Mouse (Mus musculus) embryo, embryonic 10.5 days (tissue): Measurements from ENCODE around the gene Lamtor1.

Source experiments
- DNase-seq: peaks from one replicate; pipeline ENCODE4 v3.0.0-alpha.2; 2015; ENCODE audit warnings: low spot score

Lamtor1 gene

DNA sequence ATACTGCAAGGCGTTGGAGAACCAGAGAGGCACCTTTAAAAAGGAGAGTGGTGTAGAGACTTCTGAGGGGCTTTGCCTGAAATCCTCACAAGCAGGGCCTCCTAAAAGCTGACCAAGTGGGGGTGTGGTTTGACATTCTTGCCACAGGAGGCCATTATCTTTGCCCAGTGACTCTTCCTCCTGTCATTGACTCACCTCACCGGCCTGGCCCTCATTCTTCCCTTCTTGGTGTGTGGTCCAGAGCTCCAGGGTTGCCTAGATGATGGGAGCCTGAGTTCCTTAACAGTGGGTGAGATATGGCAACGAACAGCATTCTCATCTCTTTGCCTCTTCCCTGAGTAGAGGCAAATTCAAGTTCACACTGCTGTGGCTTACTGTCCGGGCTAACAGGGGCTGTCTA, 50.2 kb downstream of the Lamtor1 start:
- no peak for DNase-seq

DNA sequence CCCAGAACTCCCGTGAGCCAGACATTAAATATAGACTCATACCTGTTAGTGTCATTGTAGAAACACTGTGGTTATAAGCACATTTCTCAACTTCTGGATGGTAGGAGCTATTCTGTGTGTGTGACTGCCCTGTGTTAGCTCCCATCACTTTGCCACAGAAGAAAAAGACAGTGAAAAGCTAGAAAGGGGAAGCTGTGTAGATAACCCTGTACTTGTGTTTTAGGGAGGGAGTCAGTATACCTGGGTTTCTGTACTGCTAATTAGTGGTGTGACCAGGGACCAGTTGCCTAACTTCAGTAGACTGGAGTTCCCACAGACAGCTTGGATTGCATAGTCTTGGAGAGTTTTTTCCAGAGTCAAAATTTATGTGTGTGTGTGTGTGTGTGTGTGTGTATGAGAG, 50.8 kb downstream of the Lamtor1 start:
- no peak for DNase-seq

DNA sequence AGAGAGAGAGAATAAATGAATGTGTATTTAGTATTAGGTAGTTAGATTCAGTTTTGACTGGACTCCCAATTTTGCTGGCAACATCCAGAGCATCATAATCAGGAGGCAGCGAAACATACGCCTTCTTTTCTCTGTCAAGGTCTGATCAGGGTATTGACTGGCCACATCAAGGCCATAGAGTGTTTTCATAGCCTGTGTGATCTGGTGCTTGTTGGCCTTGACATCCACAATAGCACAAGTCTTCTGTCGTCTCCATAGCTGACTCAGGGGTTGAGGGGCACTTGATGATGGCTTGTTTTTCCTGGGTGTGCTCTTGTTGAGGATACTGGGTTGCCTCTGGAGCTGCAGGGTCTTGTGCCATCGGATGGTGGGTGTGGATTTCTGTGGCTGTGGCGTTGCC, 51.2 kb downstream of the Lamtor1 start:
- no peak for DNase-seq

DNA sequence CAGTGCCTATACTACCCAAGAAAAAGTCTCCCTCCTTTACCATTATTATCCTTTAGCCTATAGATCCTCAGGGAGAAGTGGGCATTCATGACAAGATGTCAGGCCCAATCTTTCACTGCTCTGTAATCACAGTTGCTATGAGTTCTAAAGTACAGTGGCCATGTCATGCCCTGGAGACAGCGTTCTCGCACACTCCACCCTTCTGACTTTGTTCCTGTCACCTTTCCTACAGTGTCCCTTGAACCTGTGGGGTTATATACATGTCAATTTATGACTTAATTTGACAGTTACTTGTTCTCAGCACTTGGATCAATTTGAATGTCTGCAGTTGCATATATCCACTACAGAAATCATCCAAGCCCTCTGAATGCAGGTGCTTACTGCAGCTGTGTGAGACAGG, 57.1 kb downstream of the Lamtor1 start:
- no peak for DNase-seq

DNA sequence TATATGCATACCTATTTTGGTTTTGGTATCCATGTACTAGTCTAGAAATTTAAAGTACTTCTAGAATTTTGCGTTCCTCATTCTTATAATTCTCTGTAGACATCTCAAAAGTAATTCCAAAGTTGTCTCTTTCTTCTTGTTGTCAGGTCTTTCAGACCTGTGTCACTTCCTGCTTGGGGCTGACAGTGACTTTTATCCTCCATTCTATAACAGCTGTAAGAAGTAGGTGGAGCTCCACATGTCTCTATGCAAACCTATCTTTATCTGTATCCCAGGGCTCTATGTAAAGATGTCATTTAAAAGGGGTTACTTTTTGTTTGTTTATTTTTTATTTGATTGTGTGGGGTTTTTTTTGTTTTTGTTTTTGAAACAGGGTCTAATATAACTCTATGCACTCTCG, 57.9 kb downstream of the Lamtor1 start:
- no peak for DNase-seq

DNA sequence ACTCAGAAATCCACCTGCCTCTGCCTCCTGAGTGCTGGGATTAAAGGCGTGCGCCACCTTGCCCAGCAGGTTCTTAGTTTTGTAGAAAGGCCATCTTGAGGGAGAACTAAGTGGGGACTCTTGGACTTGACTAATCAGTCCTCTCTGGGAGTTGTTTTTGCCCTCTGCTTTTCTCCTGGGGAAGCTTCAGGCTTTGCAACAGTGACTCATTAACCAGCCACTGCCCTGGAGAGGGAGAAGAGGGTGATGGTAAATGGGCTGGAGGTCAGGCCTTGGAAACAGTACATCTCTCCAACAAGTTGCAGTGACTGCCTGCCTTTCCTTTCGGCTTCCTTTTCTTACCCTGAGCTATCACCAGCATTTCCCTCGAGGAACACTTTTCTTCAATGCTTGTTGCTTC, 58.8 kb downstream of the Lamtor1 start:
- no peak for DNase-seq

DNA sequence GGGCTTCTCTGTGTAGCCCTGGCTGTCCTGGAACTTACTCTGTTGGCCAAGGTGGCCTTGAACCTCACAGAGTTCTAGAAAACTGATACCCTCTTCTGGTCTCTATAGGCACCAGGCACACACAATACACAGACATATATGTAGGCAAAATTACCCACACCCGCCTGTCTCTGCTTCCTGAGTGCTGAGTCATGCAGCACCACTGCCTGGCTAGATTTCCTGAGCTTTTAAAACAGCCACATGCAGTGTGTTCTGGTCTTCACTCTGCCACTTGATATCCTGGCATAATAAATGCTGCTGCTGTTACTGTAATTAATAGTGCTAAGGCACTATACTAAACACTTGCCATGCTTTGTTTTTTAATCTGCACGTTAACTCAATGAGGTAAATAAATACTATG, 59.9 kb downstream of the Lamtor1 start:
- no peak for DNase-seq

DNA sequence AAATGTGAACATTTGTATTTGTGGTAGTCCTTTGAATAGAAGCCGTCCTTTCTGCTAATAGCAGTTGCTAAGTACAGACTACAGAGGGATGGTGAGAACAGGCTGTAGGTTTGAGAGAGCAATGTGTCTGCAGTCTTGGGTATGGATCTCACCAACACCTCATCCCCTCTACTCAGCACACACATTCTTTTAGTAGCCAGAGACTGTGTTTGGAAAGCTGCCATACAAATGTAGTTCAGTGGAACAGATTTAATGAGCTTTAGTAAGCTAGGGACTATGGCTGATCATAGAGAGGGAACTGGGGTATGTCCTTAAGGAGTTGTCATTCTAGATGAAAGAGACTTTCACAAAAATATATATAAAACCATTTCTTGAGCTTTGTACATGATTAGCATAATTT, 61.6 kb downstream of the Lamtor1 start:
- DNase-seq: no peak

DNA sequence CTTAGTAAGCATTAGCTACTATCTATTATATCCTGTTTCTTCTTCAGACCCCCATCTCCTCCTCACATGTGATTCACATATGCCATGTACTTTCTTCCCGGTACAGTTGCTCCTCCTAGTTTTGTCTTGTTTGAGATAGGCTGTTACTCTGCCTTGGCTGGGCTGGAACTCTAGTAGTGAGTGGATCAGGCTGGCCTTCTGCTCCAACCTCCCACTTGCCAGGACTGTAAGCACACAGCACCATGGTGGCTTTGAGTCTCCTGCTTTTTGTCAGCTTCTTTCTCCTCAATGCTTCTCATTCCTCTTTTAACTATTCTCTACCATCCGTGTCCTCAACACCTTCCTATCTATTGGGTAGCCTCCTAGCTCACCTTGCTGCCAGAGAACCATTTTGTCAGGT, 63.0 kb downstream of the Lamtor1 start:
- DNase-seq: no peak

DNA sequence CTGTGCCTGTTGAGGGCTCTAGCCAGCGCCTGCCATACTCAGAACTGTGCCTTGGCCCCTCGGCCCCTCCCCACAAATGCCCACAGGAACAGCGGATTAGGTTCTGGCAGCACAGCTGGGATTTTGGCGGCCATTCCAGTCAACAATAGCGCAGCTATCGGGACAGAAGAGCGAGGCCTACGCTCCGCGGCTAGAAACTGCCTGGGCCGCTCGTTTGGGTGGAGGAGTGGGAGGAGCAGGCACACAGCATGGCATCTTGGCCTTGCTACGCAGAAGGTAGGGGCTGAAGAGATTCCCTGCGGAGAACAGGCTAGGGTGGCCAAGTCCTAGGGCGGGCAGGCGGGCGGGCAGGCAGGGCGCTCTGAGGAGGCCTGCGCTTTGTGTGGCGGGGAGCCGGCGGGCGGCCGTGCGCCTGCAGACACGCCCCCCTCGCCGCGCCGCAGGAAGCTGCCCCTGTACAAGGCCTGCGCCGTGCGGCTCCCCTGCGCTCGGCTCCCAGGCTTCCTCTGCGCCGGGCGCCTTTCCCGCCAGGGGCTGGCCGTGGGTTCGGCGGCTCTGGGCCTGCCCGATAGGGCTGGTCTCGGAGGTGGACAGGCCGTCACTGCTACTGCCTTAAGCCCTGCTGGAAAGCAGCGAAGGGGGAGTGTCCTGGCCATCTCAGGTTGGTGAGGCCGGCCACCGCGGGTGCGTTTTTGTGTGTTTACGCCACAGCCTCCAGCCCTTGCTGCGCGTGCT, 64.2 kb downstream of the Lamtor1 start:
- peak; percentile 84 for DNase-seq

DNA sequence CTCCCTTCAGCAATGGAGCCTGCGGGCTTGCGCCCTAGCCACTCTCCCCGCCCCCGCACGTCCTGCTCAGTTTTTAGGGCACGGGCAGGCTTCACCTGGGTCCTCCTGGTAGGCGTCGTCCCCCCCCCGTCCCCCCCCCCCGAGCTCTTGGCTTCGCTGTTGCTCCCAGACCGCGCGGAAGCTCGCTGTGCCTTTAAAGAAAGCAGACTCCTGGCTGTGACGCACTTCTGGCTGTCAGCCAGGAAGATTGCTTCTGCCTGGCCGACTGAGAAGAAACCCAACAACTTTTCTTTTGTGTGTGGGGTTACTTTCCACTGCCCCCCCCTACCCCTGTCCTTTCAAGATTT, 64.7 kb downstream of the Lamtor1 start:
- peak; percentile 82 for DNase-seq

DNA sequence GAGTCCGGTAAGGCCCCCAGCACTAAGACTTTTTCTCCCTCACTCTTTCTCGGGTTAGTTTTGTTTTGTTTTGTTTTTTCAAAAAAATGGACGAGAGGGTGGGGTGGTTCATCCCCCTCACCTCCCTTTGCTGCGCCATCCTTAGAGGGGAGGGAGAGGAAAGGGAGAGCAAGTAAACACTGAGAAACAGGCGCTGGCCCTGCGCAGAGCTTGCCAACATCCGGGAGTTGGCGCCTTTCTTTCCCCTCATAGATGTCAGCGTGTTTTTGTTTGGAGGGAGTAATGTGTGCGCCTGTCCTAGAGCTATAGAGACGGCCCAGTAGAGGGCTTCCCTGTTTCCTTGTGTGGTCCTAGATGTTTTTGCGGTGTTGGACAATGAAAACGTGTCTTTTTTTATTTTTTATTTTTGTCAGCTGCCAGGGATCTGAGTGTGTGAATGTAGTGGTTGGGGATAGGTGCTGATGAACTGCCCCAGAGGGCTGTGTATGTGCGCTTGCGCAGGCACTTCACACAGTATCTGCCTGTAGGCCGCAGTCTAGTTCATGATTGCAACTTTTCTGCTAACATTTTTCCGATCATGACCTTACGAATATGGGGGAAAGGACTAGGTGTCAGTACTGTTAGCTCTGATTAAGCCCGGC, 65.2 kb downstream of the Lamtor1 start:
- DNase-seq: peak; percentile 79

DNA sequence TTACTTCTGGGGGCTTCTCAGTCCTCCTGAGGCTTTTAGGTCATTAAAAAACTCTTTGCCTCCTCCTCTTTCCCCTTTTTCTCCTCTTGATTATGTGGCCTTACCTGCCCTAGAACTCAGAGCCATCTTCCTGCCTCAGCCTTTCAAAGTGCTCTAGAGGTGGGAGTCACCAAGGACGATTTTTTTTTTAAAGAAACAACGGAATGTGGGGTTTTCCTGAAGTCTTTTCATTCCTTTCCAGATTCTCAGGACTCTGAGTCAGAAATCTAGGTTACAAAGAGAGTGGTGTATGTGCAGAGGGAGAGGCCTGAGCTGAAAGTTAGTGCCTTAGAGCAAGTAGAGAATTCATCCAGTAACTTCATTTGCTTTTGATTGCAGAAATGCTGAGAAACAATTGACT, 66.0 kb downstream of the Lamtor1 start:
- no peak for DNase-seq

DNA sequence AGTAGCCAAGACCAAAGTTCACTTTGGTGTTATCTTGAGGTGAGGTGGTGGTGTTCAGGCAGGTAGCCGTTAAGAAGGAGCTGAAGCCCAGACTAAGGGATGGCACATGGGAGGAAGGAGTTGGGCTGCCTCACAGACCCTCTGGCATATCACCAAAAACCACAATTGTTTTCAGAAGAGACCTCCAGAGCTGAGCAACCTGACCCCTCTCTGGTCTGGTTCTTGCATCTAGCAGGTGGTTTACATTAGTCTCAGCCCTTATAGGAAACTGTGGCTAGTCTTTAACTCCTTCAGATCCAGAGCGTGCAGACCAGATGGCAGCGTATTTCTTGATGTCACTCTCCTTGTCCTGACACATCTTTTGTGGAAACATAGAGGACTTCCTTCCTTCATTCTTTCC, 68.0 kb downstream of the Lamtor1 start:
- DNase-seq: peak; percentile 71

DNA sequence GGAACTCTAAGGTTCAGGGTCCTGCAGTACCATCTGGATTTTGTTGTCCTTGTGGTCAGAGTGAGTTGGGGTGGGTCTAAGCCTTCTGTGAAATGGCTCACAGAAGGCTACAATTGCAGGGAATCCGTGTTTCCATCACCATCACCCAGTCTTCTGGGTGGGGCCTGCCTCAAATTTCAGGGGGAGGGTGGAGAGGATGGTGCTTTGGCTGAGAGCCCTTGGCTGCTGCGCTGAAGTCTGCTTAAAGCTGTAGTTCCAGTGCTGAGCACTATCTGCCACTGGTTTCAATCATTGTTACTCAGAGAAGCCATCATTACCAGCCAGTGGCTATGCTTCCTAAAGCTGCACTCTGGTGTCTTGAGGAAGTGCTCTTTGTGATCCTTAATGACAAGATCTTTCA, 68.8 kb downstream of the Lamtor1 start:
- DNase-seq: no peak
